Mouse (Mus musculus): ENCODE measurements around the gene Thsd4.

The Thsd4 gene

GRCm38 (mm10) chr9:60160855-60161254, 361.0 kb downstream of the Thsd4 start:
- DNase-seq (ENCODE audit: extremely low spot score, low read depth, low spot score): no peak

GRCm38 (mm10) chr9:60160194-60160593, 361.7 kb downstream of the Thsd4 start:
- no peak for DNase-seq (ENCODE audit: extremely low spot score, low read depth, low spot score)

- DNase-seq (ENCODE audit: extremely low spot score, low read depth, low spot score): no peak
These were observed 368.9 kb downstream of the Thsd4 start for GRCm38 (mm10) chr9:60152990-60153389.

- DNase-seq (ENCODE audit: extremely low spot score, low read depth, low spot score): no peak
These were observed 369.8 kb downstream of the Thsd4 start for GRCm38 (mm10) chr9:60151897-60152627.

- no peak for DNase-seq (ENCODE audit: extremely low spot score, low read depth, low spot score)
These were observed 371.3 kb downstream of the Thsd4 start for GRCm38 (mm10) chr9:60150511-60150910.

GRCm38 (mm10) chr9:60148988-60149387, 372.9 kb downstream of the Thsd4 start:
- no peak for DNase-seq (ENCODE audit: extremely low spot score, low read depth, low spot score)

- DNase-seq (ENCODE audit: extremely low spot score, low read depth, low spot score): no peak
These were observed 374.4 kb downstream of the Thsd4 start for GRCm38 (mm10) chr9:60147401-60147800.

- DNase-seq (ENCODE audit: extremely low spot score, low read depth, low spot score): no peak
These were observed 378.0 kb downstream of the Thsd4 start for GRCm38 (mm10) chr9:60143816-60144215.

GRCm38 (mm10) chr9:60141081-60141514, 380.7 kb downstream of the Thsd4 start:
- no peak for DNase-seq (ENCODE audit: extremely low spot score, low read depth, low spot score)

- no peak for DNase-seq (ENCODE audit: extremely low spot score, low read depth, low spot score)
These were observed 381.4 kb downstream of the Thsd4 start for GRCm38 (mm10) chr9:60140411-60140810.

GRCm38 (mm10) chr9:60139446-60139845, 382.4 kb downstream of the Thsd4 start:
- no peak for DNase-seq (ENCODE audit: extremely low spot score, low read depth, low spot score)

GRCm38 (mm10) chr9:60129235-60129991, 392.4 kb downstream of the Thsd4 start:
- no peak for DNase-seq (ENCODE audit: extremely low spot score, low read depth, low spot score)

GRCm38 (mm10) chr9:60126961-60127360, 394.9 kb downstream of the Thsd4 start:
- DNase-seq (ENCODE audit: extremely low spot score, low read depth, low spot score): no peak

- DNase-seq (ENCODE audit: extremely low spot score, low read depth, low spot score): no peak
These were observed 397.7 kb downstream of the Thsd4 start for GRCm38 (mm10) chr9:60124102-60124501.

- no peak for DNase-seq (ENCODE audit: extremely low spot score, low read depth, low spot score)
These were observed 398.8 kb downstream of the Thsd4 start for GRCm38 (mm10) chr9:60123066-60123465.

GRCm38 (mm10) chr9:60119846-60120245, 402.0 kb downstream of the Thsd4 start:
- no peak for DNase-seq (ENCODE audit: extremely low spot score, low read depth, low spot score)

GRCm38 (mm10) chr9:60117831-60118230, 404.0 kb downstream of the Thsd4 start:
- no peak for DNase-seq (ENCODE audit: extremely low spot score, low read depth, low spot score)

GRCm38 (mm10) chr9:60115711-60116247, 406.1 kb downstream of the Thsd4 start:
- no peak for DNase-seq (ENCODE audit: extremely low spot score, low read depth, low spot score)

GRCm38 (mm10) chr9:60115306-60115705, 406.5 kb downstream of the Thsd4 start:
- DNase-seq (ENCODE audit: extremely low spot score, low read depth, low spot score): no peak

GRCm38 (mm10) chr9:60110200-60110599, 411.6 kb downstream of the Thsd4 start:
- DNase-seq (ENCODE audit: extremely low spot score, low read depth, low spot score): no peak

- no peak for DNase-seq (ENCODE audit: extremely low spot score, low read depth, low spot score)
These were observed 415.2 kb downstream of the Thsd4 start for GRCm38 (mm10) chr9:60106683-60107082.

- no peak for DNase-seq (ENCODE audit: extremely low spot score, low read depth, low spot score)
These were observed 415.7 kb downstream of the Thsd4 start for GRCm38 (mm10) chr9:60106106-60106505.

Measured in hindlimb bud, embryonic 11.5 days (tissue).